Mouse (Mus musculus) liver, embryonic 16.5 days (tissue): ENCODE results near the gene Ank3. TPM values are rescaled to one million over a fixed set of nuclear protein-coding genes. Genes with fewer than 3 reads are reported as not detected.

ENCODE experiments used
- ATAC-seq: fragments of 200-750 bp; cut with Nextera tagmentation; 2 replicates; pipeline ENCODE4 v1.8.0; 2017; ENCODE audit warnings: low read depth, mild to moderate bottlenecking, moderate number of reproducible peaks, moderate library complexity
- H3K27ac ChIP-seq: fragments of 300-500 bp; sonication (generic); 2 replicates; pipeline ENCODE4 v1.5.1; 2014; ENCODE audit warnings: mild to moderate bottlenecking, low read length
- H3K27me3 ChIP-seq: fragments of 300-500 bp; sonication (generic); 2 replicates; pipeline ENCODE4 v1.6.1; 2014; ENCODE audit warnings: low read depth, low read length, mixed read lengths; ENCODE audit not compliant: control insufficient read depth, insufficient read depth
- H3K36me3 ChIP-seq: fragments of 300-500 bp; sonication (generic); 2 replicates; pipeline ENCODE4 v1.6.1; 2014; ENCODE audit warnings: mild to moderate bottlenecking; ENCODE audit not compliant: control insufficient read depth, insufficient read depth
- H3K4me1 ChIP-seq: fragments of 300-500 bp; sonication (generic); 2 replicates; pipeline ENCODE4 v1.6.1; 2014; ENCODE audit warnings: low read depth, low read length, mixed read lengths; ENCODE audit not compliant: control insufficient read depth
- H3K4me2 ChIP-seq: fragments of 300-500 bp; sonication (generic); 2 replicates; pipeline ENCODE4 v1.6.1; 2014; ENCODE audit warnings: low read depth, low read length, mixed read lengths
- H3K4me3 ChIP-seq: fragments of 300-500 bp; sonication (generic); 2 replicates; pipeline ENCODE4 v1.5.1; 2014; ENCODE audit warnings: low read depth, mild to moderate bottlenecking, low read length
- H3K9ac ChIP-seq: fragments of 300-500 bp; sonication (generic); 2 replicates; pipeline ENCODE4 v1.6.1; 2014; ENCODE audit warnings: low read depth, low read length
- H3K9me3 ChIP-seq: fragments of 300-500 bp; sonication (generic); replicated peaks from 2 replicates; pipeline ENCODE4 v1.6.1; 2016; ENCODE audit warnings: low read length; ENCODE audit not compliant: control insufficient read depth
- WGBS: fragments of 180-500 bp; shearing (Covaris S2); extraction: QIAGEN DNeasy Blood & Tissue Kit; methylation state at CpG from one replicate; pipeline ENCODE4 v1.1.7; 2014; ENCODE audit not compliant: insufficient replicate concordance; 5-methylcytosine and 5-hydroxymethylcytosine counted together
- polyA plus RNA-seq: library from polyadenylated mRNA; unstranded; fragments of >200 nt; fragmentation: Nextera tagmentation; extraction: Ambion mirVana; gene quantifications from 2 replicates; pipeline ENCODE4 v1.2.1, GENCODE M21; 2015

Gene Ank3
- polyA plus RNA-seq, 1 experiment from 2014 or later = 14.0 TPM

DNA sequence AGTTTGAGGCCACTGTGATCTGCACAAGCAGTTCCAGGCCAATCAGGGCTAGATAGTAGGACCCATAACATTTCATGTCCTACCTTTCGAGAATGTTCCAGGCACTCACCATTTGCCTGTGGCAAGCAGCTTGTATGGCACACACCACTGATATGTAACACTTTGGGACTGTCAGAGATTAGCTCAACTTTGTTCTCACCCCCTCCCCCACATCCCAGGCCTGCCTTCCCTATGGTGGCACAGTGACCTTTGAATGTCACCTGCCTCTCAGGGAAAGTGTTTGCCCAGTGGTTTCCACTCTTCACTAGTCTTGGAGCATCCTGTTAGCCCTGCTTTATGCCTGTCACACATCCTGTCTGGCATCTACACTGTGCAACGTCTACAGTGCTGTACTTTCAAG is 430.2 kb downstream of the Ank3 start:
- H3K9me3 ChIP-seq = no peaks in the 10 kb centered on the region
- no peak overlapping the region for H3K9ac ChIP-seq
- no peak for ATAC-seq
- no peaks in the 10 kb centered on the region for H3K4me1 ChIP-seq
- WGBS = 34% methylated on average over 2 of the region's 2 CpGs
- no peaks in the 10 kb centered on the region for H3K27me3 ChIP-seq
- H3K4me3 ChIP-seq = no peak overlapping the region
- H3K4me2 ChIP-seq = no peak overlapping the region
- no peaks in the 10 kb centered on the region for H3K36me3 ChIP-seq
- H3K27ac ChIP-seq = no peak overlapping the region

DNA sequence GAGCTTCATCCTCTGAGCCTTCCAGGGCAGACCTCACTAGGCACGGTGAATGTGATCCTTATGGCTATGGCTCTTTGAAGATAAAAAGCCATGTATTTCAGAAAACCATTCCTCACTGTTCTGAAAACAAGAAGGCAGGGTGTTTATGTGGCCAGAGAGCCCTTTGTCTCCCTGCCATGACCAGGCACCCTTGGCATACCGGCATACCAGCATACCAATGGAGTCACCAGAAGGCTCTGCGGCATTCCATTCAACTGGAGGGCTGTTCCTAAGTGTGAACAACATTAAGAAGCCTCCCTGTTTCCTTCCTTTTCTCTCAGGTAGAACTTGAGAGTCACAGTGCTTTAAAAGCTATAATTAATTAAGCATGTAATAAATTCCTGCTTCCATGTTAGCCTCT is 430.7 kb downstream of the Ank3 start:
- H3K36me3 ChIP-seq = no peaks in the 10 kb centered on the region
- WGBS = 57% methylated on average over 3 of the region's 3 CpGs
- ATAC-seq = no peak
- no peaks in the 10 kb centered on the region for H3K9me3 ChIP-seq
- H3K4me2 ChIP-seq = no peak overlapping the region
- H3K4me3 ChIP-seq = no peak overlapping the region
- H3K4me1 ChIP-seq = no peaks in the 10 kb centered on the region
- no peak overlapping the region for H3K9ac ChIP-seq
- no peak overlapping the region for H3K27ac ChIP-seq
- no peaks in the 10 kb centered on the region for H3K27me3 ChIP-seq

DNA sequence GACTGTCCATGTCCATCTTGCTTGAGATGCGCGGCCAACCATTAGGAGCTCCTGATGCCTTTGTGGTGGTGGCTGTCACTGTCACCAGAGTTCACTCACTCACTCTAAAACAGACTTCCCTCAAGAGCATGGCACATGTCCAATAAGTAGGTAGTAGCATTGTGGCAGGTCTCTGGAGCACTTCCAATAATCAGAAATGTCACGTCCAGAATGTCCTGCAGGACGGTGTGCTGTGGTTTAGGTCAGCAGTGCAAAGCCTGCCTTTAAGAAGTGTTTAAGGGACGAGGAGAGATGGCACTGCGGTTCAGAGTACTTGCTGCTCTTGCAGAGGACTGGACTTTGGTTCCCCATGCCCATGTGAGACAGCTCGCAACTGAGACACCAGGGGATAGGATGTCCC is 433.0 kb downstream of the Ank3 start:
- H3K36me3 ChIP-seq = no peaks in the 10 kb centered on the region
- ATAC-seq = no peak
- no peaks in the 10 kb centered on the region for H3K4me1 ChIP-seq
- no peak overlapping the region for H3K27ac ChIP-seq
- H3K9me3 ChIP-seq = no peaks in the 10 kb centered on the region
- no peaks in the 10 kb centered on the region for H3K27me3 ChIP-seq
- 61% methylated on average over 7 of the region's 7 CpGs for WGBS
- no peak overlapping the region for H3K9ac ChIP-seq
- H3K4me3 ChIP-seq = no peak overlapping the region
- H3K4me2 ChIP-seq = no peak overlapping the region

DNA sequence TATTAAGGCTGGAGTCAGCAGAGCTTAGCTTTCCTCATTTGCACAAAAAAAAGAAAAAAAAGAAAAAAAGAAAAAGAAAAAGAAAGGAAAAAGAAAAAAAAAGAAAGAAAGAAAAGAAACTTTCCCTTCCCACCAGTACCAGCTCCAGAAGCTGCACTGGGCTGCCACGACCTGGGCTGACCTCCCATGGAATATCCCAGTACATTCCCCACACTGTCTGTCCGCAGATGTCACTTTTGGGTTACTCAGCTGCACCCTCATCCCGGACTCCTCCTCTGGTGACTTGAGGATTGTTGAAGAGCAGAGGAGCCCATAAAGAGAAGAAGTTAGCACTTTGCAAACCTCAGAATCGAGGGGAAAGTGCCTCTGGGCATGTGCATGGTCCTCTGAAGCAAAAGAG is 433.7 kb downstream of the Ank3 start:
- H3K27ac ChIP-seq = no peak overlapping the region
- H3K4me1 ChIP-seq = no peaks in the 10 kb centered on the region
- ATAC-seq = no peak
- H3K9me3 ChIP-seq = no peaks in the 10 kb centered on the region
- H3K4me2 ChIP-seq = no peak overlapping the region
- H3K27me3 ChIP-seq = no peaks in the 10 kb centered on the region
- H3K36me3 ChIP-seq = no peaks in the 10 kb centered on the region
- no peak overlapping the region for H3K4me3 ChIP-seq
- no peak overlapping the region for H3K9ac ChIP-seq
- WGBS = 55% methylated on average over 4 of the region's 4 CpGs

DNA sequence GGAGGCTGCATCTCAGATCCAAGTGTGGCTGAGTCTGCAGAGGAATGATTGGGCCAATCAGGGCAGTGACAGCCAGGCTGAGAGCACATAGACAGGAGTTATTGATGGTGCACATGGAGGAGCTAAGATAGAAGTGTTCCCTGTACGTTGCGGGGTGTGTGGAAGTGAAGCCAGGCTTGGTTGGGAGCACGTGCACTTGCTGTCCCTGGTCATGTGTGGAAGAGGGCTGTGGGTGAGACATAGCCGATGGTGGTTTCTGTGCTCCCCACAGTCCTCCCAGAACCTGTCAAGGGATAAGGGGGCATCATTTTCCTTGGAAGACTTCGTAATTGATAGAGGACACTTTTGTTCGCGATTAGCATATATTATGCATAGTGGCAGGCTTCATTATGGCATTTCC is 434.2 kb downstream of the Ank3 start:
- ATAC-seq = no peak
- no peaks in the 10 kb centered on the region for H3K4me1 ChIP-seq
- H3K4me3 ChIP-seq = no peak overlapping the region
- H3K9me3 ChIP-seq = no peaks in the 10 kb centered on the region
- 75% methylated on average over 7 of the region's 7 CpGs for WGBS
- H3K27ac ChIP-seq = no peak overlapping the region
- no peaks in the 10 kb centered on the region for H3K27me3 ChIP-seq
- H3K36me3 ChIP-seq = no peaks in the 10 kb centered on the region
- no peak overlapping the region for H3K9ac ChIP-seq
- H3K4me2 ChIP-seq = no peak overlapping the region

DNA sequence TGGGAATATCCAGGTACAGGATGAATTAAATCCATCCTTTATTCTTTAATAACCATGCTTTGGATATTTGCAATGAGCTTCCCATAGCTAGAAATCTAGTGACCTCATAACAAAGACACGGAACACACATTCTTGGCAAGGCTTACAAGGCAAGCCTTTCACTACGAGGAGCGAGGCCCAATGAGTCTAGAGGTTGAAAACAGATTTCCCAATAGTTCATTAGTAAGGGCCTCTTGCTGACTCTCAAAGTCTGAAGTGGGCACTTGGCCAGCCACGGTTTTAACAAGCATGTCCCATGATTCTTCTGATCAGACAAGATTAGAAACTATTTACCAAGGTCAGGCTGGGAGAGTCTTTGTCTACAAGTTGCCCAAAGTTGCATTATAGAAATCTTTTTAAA is 436.1 kb downstream of the Ank3 start:
- no peaks in the 10 kb centered on the region for H3K27me3 ChIP-seq
- no peaks in the 10 kb centered on the region for H3K36me3 ChIP-seq
- 55% methylated on average over 4 of the region's 4 CpGs for WGBS
- no peak overlapping the region for H3K4me2 ChIP-seq
- no peak overlapping the region for H3K9ac ChIP-seq
- no peak for ATAC-seq
- H3K27ac ChIP-seq = no peak overlapping the region
- no peak overlapping the region for H3K4me3 ChIP-seq
- H3K4me1 ChIP-seq = no peaks in the 10 kb centered on the region
- H3K9me3 ChIP-seq = no peaks in the 10 kb centered on the region

DNA sequence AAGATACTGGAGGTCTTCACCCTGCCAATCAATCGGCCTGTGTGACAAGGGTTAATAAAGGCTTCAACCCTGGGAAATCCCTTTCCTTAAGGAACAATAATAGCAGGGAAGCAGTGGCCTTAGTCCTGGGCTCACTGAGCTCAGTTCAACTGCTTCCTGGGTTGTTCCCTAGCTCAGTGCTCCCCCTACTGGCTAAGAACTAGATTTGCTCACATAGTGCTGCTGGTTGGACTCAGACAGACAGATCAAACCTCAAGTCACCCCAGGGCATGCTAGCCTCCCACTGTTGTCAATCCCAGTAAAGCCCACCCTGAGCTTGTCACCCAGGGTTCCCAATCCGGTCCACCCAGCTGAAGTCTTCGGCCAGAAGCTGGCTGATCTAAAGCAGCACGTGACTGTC is 447.2 kb downstream of the Ank3 start:
- H3K36me3 ChIP-seq = no peaks in the 10 kb centered on the region
- no peaks in the 10 kb centered on the region for H3K4me1 ChIP-seq
- no peak overlapping the region for H3K4me3 ChIP-seq
- H3K4me2 ChIP-seq = no peak overlapping the region
- no peak overlapping the region for H3K9ac ChIP-seq
- WGBS = 31% methylated on average over 4 of the region's 4 CpGs
- no peak overlapping the region for H3K27ac ChIP-seq
- no peaks in the 10 kb centered on the region for H3K27me3 ChIP-seq
- ATAC-seq = no peak
- H3K9me3 ChIP-seq = no peaks in the 10 kb centered on the region

DNA sequence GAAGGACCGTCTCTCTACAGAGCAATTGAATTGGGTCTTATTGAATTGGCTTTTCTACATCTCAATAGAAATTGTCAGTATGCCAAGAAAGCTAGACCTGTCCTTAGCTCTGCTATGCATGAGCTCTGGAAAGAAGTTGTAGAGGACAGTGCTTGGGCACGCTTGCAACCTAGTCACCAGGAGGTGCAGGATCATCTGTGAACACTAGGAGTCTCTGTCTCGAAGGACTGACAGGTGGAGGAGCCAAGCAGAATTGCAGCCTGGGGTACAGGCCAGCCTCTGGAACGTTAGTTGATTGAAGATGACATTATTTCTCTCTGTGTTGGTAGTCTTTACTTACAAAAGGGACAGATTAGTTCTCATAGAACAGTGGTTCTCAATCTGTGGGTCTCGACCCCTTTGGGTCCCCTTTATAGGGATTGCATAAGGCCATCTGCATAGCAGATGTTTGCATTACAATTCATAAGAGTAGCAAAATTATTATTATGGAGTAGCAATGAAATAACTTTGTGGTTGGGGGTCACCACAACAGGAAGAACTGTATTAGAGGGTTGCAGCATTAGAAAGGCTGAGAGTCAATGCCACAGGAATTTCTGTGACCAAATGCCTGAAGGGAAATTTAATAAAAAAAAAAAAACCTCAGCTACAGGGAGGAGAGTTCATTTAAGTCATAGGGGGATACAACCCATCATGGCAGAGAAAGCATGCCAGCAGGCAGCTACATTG is 454.0 kb downstream of the Ank3 start:
- Histone ChIP-seq H3K27me3 (no peaks in the 10 kb centered on the region), H3K4me2 (no peak overlapping the region), H3K9ac (no peak overlapping the region), H3K27ac (no peak overlapping the region), H3K4me1 (no peaks in the 10 kb centered on the region), H3K4me3 (no peak overlapping the region), H3K9me3 (no peaks in the 10 kb centered on the region), H3K36me3 (no peaks in the 10 kb centered on the region)
- no peak for ATAC-seq
- 42% methylated on average over 5 of the region's 5 CpGs for WGBS

DNA sequence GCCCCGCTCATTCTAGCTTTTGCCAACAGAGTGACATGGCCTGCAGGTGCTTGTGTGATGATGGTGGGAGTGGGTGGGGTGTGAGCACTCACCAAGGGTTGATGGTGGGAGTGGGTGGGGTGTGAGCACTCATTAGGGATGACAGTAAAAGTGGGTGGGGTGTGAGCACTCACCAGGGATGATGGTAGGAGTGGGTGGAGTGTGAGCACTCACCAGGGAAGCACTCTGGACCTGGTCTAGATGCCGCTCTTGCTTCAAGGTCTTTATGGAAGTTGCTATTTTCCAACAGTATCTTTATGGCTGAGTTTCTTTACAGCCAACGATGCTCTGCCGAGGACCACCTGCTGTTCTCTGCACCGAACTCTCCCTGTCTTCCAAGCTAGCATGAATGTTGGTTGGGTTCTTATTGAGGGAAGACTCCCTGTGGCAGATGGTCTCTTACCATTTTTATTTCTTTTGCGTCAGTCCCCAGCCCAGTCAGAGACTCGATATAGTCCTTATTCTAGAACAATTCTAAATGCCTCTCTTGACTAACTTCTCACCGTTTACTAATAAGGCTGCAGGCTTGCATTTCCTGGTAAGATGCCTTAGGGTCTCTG is 456.1 kb downstream of the Ank3 start:
- no peak for ATAC-seq
- Histone ChIP-seq H3K9me3 (no peaks in the 10 kb centered on the region), H3K4me1 (no peaks in the 10 kb centered on the region), H3K27me3 (no peaks in the 10 kb centered on the region), H3K4me2 (no peak overlapping the region), H3K36me3 (no peaks in the 10 kb centered on the region), H3K27ac (no peak overlapping the region), H3K4me3 (no peak overlapping the region), H3K9ac (no peak overlapping the region)
- WGBS = 69% methylated on average over 8 of the region's 8 CpGs
